Mouse (Mus musculus): ENCODE measurements around the gene Fsip1. TPM values are rescaled to one million over a fixed set of nuclear protein-coding genes. Genes with fewer than 3 reads are reported as not detected.

Gene Fsip1
- polyA plus RNA-seq, 1 experiment: 29.8 TPM

- Histone ChIP-seq H3K4me3 (ENCODE audit: control insufficient read depth, low read depth, low read length) (no peak overlapping the region), H3K27me3 (ENCODE audit: control insufficient read depth, insufficient read depth, low read length) (no peaks in the 10 kb centered on the region), H3K4me1 (ENCODE audit: control insufficient read depth, insufficient read depth, low read length) (no peaks in the 10 kb centered on the region), H3K27ac (ENCODE audit: control insufficient read depth, insufficient read depth, low read depth, low read length) (no peak overlapping the region), H3K36me3 (ENCODE audit: control insufficient read depth, insufficient read depth, low read length) (no peaks in the 10 kb centered on the region)
- TF ChIP-seq CTCF (IDR thresholded peaks at IDR 0.05; ENCODE audit: control insufficient read depth, insufficient read depth, insufficient replicate concordance, low read depth, low read length) (no peak), POLR2A (IDR thresholded peaks at IDR 0.05; ENCODE audit: control insufficient read depth, low read depth, low read length) (no peak)
Observed at GRCm38 (mm10) chr2:118102169-118102568, 154.6 kb downstream of the Fsip1 start.

DNA sequence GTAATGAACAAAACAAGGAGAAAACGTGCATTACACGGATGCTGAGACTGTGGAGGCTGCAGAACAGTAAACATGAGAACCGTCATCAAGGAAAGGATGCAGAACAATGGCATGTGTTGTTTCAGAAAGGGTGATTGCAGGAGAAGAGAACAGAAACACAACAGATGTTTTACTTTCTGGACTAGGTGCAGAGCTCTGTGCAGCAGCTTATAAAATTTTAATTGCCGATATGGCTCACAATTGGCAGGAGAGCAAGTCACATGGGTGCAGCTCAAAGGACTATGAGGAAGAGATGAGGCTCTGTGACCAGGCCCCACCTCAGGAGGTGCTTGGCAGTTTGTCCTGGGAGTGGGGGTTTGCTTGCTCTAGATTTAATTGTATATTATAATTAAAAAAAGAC lies 157.7 kb downstream of the Fsip1 start:
- Histone ChIP-seq H3K4me1 (ENCODE audit: control insufficient read depth, insufficient read depth, low read length) (no peaks in the 10 kb centered on the region), H3K27me3 (ENCODE audit: control insufficient read depth, insufficient read depth, low read length) (no peaks in the 10 kb centered on the region), H3K4me3 (ENCODE audit: control insufficient read depth, low read depth, low read length) (no peak overlapping the region), H3K36me3 (ENCODE audit: control insufficient read depth, insufficient read depth, low read length) (no peaks in the 10 kb centered on the region), H3K27ac (ENCODE audit: control insufficient read depth, insufficient read depth, low read depth, low read length) (no peak overlapping the region)
- TF ChIP-seq POLR2A (IDR thresholded peaks at IDR 0.05; ENCODE audit: control insufficient read depth, low read depth, low read length) (no peak), CTCF (IDR thresholded peaks at IDR 0.05; ENCODE audit: control insufficient read depth, insufficient read depth, insufficient replicate concordance, low read depth, low read length) (no peak)

DNA sequence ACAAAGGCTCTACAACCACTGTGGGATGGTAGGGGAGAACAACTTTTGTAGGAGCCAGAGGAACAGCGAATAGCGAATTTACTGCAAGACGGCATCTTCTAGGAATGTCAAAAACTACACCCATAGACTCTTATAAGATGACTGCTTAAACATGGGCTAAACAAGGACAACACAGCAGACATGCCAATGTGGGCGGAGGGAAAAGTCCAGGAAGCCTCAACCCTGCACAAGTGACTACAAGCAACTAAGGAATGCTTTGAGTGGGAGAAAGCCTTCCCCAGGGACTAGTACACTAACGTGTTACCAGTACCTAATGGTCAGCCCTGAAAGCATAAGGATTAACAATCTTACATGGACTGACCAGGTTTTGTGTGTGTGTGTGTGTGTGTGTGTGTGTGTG lies 165.5 kb downstream of the Fsip1 start:
- Histone ChIP-seq H3K4me1 (ENCODE audit: control insufficient read depth, insufficient read depth, low read length) (no peaks in the 10 kb centered on the region), H3K36me3 (ENCODE audit: control insufficient read depth, insufficient read depth, low read length) (no peaks in the 10 kb centered on the region), H3K4me3 (ENCODE audit: control insufficient read depth, low read depth, low read length) (no peak overlapping the region), H3K27me3 (ENCODE audit: control insufficient read depth, insufficient read depth, low read length) (no peaks in the 10 kb centered on the region), H3K27ac (ENCODE audit: control insufficient read depth, insufficient read depth, low read depth, low read length) (no peak overlapping the region)
- TF ChIP-seq CTCF (IDR thresholded peaks at IDR 0.05; ENCODE audit: control insufficient read depth, insufficient read depth, insufficient replicate concordance, low read depth, low read length) (no peak), POLR2A (IDR thresholded peaks at IDR 0.05; ENCODE audit: control insufficient read depth, low read depth, low read length) (no peak)

DNA sequence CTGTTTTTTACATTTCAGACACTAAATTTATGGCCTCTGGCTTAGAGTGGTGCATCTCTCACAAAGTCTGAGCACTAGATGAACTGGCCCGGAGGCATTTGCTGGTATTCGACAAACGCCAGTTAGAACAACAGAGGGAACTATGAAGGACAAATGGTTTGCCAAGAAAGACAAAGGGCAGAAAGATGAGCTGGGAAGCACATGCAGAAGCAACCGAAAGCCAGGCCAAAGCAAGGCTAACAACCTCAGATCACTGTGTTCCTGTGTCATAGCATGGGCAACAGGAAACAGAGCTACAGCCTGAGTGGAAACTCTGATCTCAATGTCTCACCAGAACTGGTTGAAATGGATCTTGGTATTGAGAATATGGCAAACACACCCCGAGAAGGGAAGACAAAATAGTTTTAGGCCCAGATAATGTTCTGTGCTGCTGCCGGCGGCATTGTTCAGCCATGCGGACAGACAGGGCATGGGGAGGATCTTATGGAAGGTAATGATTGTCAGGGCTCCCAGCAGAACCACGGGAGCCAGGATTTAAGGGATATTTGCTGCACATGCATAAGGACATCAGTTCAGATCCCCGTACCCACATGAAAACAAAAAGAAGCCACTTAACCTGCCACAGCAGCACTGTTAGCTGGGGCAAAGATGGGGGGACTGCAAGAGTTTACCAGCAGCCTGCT lies 169.6 kb downstream of the Fsip1 start:
- Histone ChIP-seq H3K4me3 (ENCODE audit: control insufficient read depth, low read depth, low read length) (no peak overlapping the region), H3K36me3 (ENCODE audit: control insufficient read depth, insufficient read depth, low read length) (no peaks in the 10 kb centered on the region), H3K27me3 (ENCODE audit: control insufficient read depth, insufficient read depth, low read length) (no peaks in the 10 kb centered on the region), H3K4me1 (ENCODE audit: control insufficient read depth, insufficient read depth, low read length) (no peaks in the 10 kb centered on the region), H3K27ac (ENCODE audit: control insufficient read depth, insufficient read depth, low read depth, low read length) (no peak overlapping the region)
- TF ChIP-seq CTCF (IDR thresholded peaks at IDR 0.05; ENCODE audit: control insufficient read depth, insufficient read depth, insufficient replicate concordance, low read depth, low read length): no peak
- TF ChIP-seq POLR2A (IDR thresholded peaks at IDR 0.05; ENCODE audit: control insufficient read depth, low read depth, low read length): no peak

- Histone ChIP-seq H3K36me3 (ENCODE audit: control insufficient read depth, insufficient read depth, low read length) (no peaks in the 10 kb centered on the region), H3K27ac (ENCODE audit: control insufficient read depth, insufficient read depth, low read depth, low read length) (no peak overlapping the region), H3K4me3 (ENCODE audit: control insufficient read depth, low read depth, low read length) (no peak overlapping the region), H3K27me3 (ENCODE audit: control insufficient read depth, insufficient read depth, low read length) (no peaks in the 10 kb centered on the region), H3K4me1 (ENCODE audit: control insufficient read depth, insufficient read depth, low read length) (no peaks in the 10 kb centered on the region)
- TF ChIP-seq CTCF (IDR thresholded peaks at IDR 0.05; ENCODE audit: control insufficient read depth, insufficient read depth, insufficient replicate concordance, low read depth, low read length) (no peak), POLR2A (IDR thresholded peaks at IDR 0.05; ENCODE audit: control insufficient read depth, low read depth, low read length) (no peak)
Observed at GRCm38 (mm10) chr2:118085647-118086046, 171.1 kb downstream of the Fsip1 start.

DNA sequence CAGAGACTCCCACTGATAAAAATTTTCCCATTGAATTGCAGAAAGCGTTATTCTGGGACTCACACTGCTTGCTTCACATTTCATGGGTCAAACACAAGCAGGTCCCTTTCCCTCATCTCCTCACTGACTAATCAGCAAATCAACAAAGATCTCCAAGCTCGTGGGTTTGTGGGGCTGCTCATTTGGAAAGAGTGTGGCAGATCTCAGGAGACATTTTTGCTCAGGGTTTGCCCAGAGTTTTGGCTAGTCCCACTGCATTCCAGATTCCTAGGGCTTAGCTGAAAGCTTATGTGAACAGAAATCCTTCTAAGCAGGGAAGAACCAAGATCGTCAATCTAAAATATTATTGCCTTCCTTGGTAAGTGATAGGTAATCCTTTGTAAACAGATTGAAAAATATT lies 172.1 kb downstream of the Fsip1 start:
- Histone ChIP-seq H3K4me3 (ENCODE audit: control insufficient read depth, low read depth, low read length) (no peak overlapping the region), H3K4me1 (ENCODE audit: control insufficient read depth, insufficient read depth, low read length) (no peaks in the 10 kb centered on the region), H3K27me3 (ENCODE audit: control insufficient read depth, insufficient read depth, low read length) (no peaks in the 10 kb centered on the region), H3K36me3 (ENCODE audit: control insufficient read depth, insufficient read depth, low read length) (no peaks in the 10 kb centered on the region), H3K27ac (ENCODE audit: control insufficient read depth, insufficient read depth, low read depth, low read length) (no peak overlapping the region)
- no peak for TF ChIP-seq POLR2A (IDR thresholded peaks at IDR 0.05; ENCODE audit: control insufficient read depth, low read depth, low read length)
- no peak for TF ChIP-seq CTCF (IDR thresholded peaks at IDR 0.05; ENCODE audit: control insufficient read depth, insufficient read depth, insufficient replicate concordance, low read depth, low read length)

DNA sequence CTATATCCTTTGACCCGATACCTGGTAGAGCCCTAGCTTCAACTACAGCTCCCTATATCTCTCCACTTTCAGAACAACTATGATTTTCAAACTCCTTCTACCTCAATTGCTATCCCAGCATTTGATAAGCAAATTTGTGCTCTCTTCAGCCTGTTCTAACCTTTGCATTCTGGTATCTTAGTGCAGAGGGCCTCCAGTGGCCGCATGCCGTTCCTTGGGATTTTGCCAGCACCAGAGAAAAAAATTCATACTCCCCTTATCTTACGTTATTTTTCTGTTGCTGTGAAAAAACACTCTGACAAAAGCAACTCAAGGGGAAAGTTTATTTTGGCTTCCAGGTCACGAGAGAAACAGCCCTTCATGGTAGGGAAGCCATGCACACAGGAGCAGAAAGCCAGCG lies 173.1 kb downstream of the Fsip1 start:
- H3K27ac ChIP-seq (ENCODE audit: control insufficient read depth, insufficient read depth, low read depth, low read length): no peak overlapping the region
- no peak overlapping the region for H3K4me3 ChIP-seq (ENCODE audit: control insufficient read depth, low read depth, low read length)
- TF ChIP-seq POLR2A (IDR thresholded peaks at IDR 0.05; ENCODE audit: control insufficient read depth, low read depth, low read length) (no peak), CTCF (IDR thresholded peaks at IDR 0.05; ENCODE audit: control insufficient read depth, insufficient read depth, insufficient replicate concordance, low read depth, low read length) (no peak)
- no peaks in the 10 kb centered on the region for H3K27me3 ChIP-seq (ENCODE audit: control insufficient read depth, insufficient read depth, low read length)
- H3K4me1 ChIP-seq (ENCODE audit: control insufficient read depth, insufficient read depth, low read length): no peaks in the 10 kb centered on the region
- no peaks in the 10 kb centered on the region for H3K36me3 ChIP-seq (ENCODE audit: control insufficient read depth, insufficient read depth, low read length)

Measured in testis, adult 2 months (tissue).